Mouse (Mus musculus) kidney, postnatal 4 days (tissue): ENCODE data around the gene Ccdc38.

ENCODE experiments used
- DNase-seq, 2 experiments: peaks; one replicate each; pipeline ENCODE4 v3.0.0; 2021; ENCODE audit warnings: mixed read lengths in 2 of 2

The Ccdc38 gene

DNA sequence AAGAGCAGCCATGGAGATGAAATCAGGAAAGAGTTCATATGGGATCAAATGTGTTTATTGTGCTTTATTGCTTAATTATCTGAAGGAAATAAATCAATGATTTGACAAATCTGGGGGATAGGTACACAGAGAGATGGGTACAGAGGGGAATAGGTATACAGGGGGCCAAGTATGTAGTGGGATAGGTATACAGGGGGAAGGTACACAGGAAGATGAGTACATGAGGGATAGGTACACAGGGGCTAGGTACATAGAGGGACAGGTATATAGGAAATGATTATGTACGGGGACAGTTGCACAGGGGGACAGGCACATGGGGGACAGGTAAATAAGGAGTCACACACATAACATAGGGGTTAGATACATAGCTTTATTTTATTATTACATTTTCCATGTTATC is 70.5 kb downstream of the Ccdc38 start:
- no peak for DNase-seq

DNA sequence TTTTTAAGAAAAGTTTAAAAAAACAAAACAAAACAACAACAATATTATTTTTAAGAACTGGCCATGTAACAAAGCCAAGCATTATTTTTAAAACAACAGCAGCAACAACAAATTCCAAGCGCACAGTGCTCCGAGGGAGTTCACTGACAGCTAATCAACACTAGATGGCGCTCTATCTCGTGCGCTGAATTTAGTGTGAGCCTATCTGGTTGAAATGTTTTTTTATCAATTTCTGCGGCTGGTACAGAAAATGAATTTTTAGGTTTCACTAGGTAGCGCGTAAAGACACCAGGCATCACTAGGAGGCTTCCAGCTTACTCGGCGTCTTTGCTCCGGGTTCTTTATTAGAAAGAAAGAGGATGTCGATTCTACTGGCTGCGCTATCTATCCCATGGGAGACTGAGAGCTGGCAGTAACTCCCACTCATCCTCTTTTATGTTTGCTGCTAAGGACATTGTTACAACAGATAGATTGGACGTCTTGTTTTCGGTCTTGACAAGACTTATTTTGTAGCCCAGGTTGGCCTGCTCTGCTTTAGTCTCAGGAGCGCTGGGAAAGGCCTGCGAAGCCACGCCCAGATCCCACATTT is 71.1 kb downstream of the Ccdc38 start:
- DNase-seq, result peak; percentile 32 to 51

DNA sequence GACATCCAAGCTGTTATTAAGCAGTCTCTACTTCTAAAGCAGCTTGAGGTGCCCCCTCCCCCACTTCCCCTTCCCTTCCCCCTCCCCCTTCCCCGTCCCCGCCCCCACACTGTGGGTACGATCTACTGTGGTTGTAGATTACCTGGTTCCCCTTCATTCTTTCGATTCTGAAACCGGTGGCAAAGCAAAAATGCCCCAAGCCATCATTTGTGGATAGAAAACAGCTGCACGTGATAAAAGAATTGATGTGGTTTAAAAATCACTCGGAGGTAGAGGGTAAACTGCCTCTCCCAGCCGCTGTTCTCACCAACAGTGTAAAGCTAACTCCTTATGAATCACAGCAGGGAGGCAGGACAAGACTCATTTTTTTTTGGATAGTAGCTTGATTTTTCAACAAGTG is 74.4 kb downstream of the Ccdc38 start:
- no peak for DNase-seq

DNA sequence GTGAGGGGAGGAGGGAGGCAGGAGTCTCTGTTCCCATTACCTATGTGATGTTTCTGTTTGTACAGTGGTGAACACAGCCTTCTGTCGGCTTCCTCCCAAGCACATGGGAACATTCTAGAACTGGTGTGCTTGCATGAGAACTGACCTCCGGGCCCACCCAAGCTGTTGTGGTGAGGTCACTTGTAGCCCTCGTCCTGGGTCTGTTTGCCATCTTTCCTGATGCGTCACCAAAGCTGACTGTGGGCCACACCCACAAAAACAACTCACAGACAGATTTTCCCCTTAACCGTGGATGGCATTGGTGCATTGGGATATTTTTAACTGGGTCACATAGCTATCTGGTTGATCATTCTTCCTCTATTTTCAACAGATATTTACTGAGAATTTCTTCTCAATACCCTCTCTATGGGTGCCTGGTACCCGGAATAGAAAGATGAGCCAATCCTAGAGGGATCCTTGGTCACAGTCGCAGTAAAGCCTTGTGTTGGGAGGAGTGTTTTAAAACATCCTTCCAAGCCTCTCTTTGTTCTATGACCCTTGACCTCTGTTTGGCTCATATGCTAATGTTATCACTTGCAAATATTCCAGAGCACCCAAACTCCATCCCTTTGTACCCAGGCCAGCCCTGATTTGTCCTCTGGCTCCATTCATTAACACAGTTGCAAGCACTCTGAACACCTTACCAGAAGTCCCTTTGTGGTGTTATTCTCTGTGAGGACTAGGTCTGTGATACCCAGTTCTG is 80.2 kb downstream of the Ccdc38 start:
- no peak for DNase-seq

DNA sequence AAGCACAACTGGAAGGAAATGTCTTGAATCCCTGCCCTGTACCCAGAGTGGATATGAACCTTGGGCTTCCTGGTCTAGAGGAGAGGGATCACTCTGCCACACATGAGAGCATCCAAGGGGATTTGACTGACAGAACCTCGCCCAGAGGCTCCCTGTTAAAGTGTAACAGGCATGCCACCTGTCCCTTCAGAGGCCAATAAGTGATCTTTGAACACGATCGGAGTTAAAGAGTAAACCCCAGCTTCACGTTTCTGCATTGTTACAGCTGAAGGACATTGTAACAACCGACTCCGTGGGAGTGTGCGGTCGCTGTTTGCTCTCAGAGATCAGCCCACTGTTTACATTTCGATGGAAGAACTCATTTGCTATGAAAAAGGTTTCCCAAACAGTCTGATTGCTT is 83.3 kb downstream of the Ccdc38 start:
- DNase-seq, result peak; percentile 43 to 66

DNA sequence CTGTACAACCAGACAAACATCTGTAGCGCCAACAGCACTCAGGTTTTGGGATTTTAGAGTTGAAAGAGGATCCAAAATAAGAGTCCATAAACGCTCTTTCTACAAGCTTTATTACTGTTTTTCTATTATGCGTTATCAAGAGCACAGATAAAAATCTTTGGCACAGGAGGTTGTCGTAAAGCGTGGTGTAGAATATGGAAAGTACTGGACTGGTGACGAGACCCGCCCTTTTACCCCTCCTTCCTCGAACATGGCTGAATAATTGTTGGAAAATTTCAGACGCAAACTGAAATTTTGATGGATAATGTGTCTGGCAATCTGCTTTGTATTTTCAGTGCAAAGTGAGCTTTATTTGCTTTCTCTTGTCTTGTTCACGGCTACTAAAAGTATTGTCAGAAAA is 83.7 kb downstream of the Ccdc38 start:
- DNase-seq, result no peak

DNA sequence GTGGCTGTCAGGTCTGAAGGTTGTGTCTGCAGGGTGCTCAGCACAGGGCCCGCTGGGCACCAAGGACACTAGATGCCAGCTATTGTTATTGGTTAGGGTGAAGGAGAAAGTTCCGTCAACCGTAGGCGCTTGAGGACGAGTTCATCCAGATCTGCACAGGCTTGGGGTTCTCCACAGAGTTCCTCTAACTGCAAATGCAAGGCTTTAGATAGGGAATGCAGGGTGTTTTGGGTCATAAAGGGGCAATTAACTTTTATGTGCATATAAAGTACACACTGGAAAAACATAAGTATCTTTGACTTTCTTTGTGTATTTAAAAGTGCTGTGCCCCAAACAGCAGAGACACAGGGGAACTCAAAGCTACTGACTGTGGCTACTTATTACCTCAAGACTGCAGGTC is 89.9 kb downstream of the Ccdc38 start:
- no peak for DNase-seq

DNA sequence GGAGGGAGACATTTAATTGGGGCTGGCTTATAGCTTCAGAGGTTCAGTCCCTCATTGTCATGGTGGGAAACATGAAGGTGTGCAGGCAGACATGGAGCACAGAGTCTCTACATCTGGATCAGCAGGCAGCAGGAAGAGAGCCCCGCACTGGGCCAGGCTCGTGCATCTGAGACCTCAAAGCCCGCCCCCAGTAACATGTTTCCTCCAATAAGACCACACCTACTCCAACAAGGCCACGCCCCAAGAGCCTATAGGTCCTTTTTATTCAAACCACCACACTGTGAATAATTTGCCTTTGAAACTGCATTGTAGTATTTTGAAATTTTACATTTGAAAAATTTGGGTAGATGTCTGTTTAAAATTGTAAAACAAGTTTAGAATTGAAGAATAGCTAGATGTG is 91.7 kb downstream of the Ccdc38 start:
- no peak for DNase-seq

DNA sequence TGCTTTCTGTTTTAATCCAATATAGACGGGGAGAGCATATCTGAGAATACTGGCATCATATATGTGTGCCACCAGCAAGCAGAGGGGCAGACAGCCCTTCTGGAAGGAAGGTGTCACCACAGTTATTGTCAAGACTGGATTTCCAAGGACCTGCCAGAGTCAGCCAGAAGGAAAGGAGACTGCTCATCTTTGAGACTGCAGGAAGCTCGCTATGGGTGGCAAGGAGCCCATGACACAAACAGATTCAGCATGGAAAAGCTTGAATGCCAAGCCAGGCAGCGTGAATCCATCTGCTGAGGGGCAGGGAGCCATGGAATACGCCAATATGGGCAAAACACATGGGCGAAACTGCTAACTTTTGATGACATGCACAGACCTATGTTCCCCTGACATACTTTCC is 93.1 kb downstream of the Ccdc38 start:
- DNase-seq, result no peak
